Mouse (Mus musculus): ENCODE results near the gene Tnfrsf23.

GRCm38 (mm10) chr7:143681566-143681965 is 4.1 kb downstream of the Tnfrsf23 start:
- TF ChIP-seq NRF1 (IDR thresholded peaks at IDR 0.05; ENCODE audit: low read depth, low read length) (no peak), CTCF (conservative IDR thresholded peaks at IDR 0.05 in 1 of 2, IDR thresholded peaks at IDR 0.05 in 1 of 2; ENCODE audit: low read depth in 2 of 2, low read length in 2 of 2) (no peak)

Data from CH12.LX (cell line).